Mouse (Mus musculus) large intestine, adult 2 months (tissue): Measurements from ENCODE around the gene Cabp7. TPM values are rescaled to one million over a fixed set of nuclear protein-coding genes. Genes with fewer than 3 reads are reported as not detected.
"Not testable (repeated sequence)": the region's sequence is repeated elsewhere in the genome, so short reads cannot be mapped to it uniquely, and the experiment has no call there.

Experiments
- DNase-seq: peaks from one replicate; pipeline ENCODE4 v3.0.0-alpha.2; 2012; ENCODE audit warnings: low read depth, low spot score
- WGBS: fragments of 180-500 bp; shearing (Covaris S2); methylation state at CpG from one replicate; pipeline ENCODE4 v1.1.7; 2018; 5-methylcytosine and 5-hydroxymethylcytosine counted together
- polyA plus RNA-seq: library from polyadenylated mRNA; depleted of rRNA; stranded (reverse); fragments of >200 nt; gene quantifications from 2 replicates; pipeline ENCODE4 v1.2.3, GENCODE M21; 2012; rRNA removed

Cabp7 gene
- polyA plus RNA-seq, 1 experiment, result not detected

DNA sequence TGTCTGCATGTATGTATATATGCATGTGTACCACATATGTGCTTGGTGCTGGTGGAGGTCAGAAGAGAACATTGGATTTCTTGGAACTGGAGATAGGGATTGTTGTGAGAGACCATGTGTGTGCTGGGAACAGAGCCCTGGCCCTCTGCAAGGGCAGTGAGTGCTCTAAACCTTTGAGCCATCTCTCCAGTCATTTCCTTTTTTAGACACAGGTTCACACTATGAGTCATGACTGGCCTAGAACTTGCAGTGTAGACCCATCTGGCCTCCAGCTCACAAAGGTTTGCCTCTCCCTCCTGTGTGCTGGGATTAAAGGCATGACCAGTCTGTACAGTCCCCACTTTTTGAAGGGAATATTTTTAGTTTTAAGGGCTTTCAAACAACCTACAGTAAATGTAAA is 33.8 kb downstream of the Cabp7 start:
- DNase-seq, result no peak

DNA sequence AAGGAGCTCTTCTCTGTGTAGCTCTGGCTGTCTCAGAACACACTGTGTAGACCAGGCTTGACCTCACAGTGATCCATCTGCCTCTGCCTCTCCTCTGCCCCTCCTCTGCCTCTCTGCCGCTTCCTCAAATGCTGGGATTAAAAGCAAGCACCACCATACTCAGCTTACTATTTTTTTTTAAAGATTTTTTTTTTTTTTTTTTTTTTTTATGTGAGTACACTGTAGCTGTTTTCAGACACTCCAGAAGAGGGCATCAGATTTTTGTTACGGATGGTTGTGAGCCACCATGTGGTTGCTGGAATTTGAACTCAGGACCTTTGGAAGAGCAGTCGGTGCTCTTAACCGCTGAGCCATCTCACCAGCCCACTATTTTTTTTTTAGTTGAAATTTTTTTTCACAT is 36.4 kb downstream of the Cabp7 start:
- not testable (repeated sequence) for DNase-seq
- 77% methylated on average over 4 of the region's 4 CpGs for WGBS

DNA sequence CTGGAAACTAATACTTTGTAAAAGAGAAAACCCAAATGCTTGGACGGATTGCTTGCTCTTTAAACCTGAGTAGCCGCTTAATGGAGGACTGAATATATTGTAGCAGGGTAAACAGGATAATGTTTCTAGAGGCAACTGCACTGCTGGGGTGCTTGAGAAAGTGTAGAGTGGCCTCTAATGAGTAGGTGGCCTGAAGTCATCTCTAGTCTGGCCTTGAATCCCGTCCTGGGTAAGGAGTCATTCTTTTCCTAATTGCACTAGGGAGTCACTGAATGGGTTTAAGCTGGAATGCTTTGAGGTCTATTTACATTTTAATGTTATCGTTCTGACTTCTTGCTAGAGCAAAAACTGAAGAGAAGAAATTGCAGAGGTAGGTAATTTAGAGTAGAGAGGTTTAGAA is 41.4 kb downstream of the Cabp7 start:
- WGBS, result 4% methylated on average over 4 of the region's 4 CpGs
- no peak for DNase-seq

DNA sequence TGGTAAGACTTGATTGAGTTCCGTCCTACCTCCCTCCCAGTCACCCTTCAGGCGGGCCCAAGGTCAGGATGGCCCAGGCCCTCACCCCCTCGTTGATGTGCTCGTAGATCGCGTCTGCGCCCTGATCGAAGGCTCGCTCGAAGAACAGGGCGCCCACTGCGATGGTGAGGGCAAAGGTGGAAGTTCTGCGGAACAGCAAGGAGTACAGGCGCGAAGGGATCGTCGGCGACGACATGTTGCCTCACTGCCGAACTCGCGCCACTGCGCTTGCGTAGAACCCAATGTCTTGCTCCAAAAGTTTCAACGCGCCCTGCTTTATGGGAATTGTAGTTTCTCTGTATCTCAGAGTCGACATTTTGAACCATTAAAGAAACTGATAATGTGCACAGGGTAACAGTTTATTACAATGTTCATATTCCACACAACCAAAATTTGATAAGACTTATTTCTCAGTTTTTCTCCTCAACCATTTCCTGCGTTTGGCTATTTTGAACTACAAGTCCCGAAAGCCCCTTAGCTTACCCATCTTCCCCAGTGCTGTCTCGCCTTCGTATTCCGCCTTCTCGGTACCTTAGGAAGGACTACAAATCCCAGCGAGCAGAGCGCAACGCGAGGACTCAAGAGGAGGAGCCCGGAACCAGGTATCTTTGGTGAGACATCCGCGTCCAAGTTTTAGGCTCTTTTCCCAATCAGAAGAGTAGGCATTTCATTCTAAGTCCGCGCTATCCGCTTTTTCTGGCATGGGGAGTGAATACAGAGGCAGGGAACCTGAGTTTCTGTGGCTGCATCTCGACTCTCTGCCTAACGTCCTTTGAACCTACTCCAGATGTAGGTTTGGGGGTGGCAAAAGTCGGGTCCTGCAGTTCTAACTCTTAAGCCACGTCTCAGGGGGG is 42.3 kb downstream of the Cabp7 start, which contains the start of the genes Uqcr10 and Zmat5:
Gene Uqcr10 (minus strand): TSS at position 271 of the 893 bp plus-strand sequence.
Gene Zmat5 (plus strand): TSS at position 607 of the 893 bp plus-strand sequence.
- WGBS, result under 1% methylated on average over 47 of the region's 47 CpGs
- DNase-seq, result peak; percentile 90

DNA sequence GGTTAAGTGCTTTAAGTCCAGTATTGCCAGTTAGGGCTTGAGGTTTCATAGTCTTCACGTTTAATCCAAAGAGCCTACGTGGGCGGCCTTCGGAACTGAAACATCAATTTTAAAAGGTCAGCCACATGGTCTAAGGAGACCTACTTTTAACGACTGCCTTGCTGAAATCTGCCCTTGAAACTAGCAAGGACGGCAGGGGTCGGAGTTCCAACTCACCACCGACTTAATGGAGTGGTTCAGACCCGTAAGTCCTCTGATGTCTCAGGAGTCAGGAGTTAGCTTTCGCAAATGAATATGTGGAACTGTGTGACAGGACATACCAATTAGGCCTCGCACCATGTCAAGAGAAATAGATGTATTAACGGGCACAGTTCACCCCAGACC is 42.9 kb downstream of the Cabp7 start:
- 1% methylated on average over 12 of the region's 12 CpGs for WGBS
- DNase-seq, result no peak

DNA sequence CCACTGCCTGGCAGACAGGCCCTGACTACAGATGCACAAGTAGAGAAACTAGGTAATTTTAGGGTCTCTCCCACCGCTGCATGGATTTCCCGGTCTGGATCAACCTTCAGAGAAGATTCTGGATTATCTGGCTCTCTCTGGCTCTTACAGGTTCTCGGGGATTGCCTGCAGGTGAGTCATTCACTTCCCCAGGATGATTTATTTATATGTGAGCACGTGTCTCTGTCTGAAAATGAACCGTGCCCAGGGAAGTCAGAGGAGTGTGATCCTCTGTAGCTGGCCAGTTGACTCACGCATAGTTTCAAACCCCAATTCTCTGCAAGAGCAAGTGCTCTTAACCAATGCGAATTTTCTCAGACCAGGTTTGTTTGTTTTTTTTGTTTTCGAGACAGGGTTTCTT is 45.9 kb downstream of the Cabp7 start:
- peak; percentile 47 for DNase-seq
- 33% methylated on average over 8 of the region's 8 CpGs for WGBS

DNA sequence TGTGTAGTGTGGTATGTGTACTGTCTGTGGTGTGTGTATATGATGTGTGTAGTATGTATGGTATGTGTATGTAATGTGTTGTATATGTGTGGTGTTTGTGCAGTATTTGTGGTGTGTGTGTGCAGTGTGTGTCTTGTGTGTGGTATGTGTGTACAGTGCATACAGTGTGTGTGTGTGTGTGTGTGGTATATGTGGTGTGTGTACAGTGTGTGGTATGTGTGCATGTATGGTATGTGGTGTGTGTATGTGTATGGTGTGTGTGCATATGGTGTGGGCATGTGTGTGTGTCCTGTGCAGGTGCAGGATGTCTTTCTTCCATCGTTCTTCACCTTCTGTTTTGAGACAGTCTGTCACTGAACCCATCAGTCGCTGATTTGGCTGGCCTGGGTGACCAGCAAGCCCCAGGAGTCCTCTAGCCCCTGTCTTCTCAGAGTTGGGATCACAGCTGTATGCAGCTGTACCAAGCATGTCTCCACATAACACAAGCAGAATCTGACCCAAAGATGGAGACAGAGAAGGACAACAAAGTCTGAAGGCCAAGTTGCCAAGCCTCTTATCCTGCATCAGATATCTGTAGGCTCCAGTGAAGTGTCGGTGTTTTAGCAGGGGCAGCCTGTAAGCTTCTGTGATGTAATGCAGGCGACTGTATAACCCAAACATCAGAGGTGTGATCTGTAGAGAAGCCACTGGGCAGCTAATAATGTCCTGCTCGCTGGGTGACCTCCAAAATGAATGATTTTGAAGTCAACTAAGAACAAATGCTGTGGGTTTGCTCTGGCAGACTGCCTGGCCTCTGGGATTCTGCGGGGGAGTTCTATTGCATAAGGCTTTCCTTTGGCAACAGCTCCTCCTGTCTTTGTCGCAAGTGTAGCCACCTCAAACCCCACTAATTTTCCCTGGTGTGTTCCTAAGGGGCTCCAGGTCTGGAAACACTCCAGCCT is 49.3 kb downstream of the Cabp7 start:
- no peak for DNase-seq
- 32% methylated on average over 7 of the region's 7 CpGs for WGBS

DNA sequence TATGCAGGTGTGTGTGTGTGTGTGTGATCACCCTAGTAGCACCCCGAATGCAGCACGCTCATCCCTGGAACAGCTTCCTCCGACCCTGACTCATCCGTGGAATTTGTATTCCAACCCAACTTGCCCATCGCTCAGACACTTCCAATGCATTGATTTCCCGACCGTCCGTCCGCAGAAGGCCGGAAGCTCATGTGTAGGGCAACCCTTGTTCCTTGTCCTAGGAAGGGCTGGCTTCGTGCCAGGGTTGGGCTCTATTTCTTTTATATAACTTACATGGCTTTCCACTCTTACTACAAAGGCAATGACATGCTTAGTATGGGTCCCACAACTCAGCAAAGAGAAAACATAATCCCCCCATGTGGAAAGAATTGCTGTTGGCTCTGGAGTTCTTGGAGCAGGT is 54.4 kb downstream of the Cabp7 start:
- 64% methylated on average over 11 of the region's 11 CpGs for WGBS
- no peak for DNase-seq

DNA sequence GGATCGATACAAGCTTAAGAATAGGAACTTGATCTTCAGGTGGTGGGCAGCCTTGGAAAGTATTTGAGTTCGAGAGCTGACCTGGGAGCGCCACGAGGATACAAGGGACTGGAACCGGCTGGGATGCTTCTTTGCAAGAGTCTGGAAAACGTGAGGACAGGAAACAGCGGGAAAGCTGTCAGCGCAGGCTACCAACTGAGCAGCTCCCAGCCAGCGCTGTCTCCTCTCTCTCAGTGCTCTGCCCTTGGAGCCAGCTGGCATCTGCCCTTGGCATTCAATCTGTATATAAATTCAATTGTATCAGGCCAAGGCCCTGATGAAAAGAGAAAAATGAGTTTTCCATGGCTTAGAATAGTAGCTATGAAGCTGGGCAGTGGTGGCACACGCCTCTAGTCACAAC is 55.4 kb downstream of the Cabp7 start:
- DNase-seq, result no peak
- WGBS, result 75% methylated on average over 10 of the region's 10 CpGs

DNA sequence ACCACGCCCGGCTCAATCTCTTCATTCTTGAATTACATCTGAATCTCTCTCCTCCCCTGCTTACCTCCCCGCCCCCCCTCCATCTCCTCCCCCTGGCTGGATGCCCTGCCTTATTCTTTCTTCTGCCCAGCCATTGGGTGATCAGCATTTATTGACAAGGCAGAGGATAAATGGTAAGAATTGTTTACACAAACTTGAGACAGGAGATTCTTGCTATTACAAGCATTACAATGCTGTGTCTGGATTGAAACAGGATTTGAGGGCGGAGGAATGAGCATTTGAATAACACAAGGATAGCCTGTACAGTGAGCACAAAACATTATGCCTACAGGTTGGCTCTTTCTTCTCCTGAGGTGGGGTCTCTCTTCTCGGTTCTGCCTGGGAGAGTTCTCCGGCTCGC is 56.2 kb downstream of the Cabp7 start:
- DNase-seq, result no peak
- 80% methylated on average over 7 of the region's 7 CpGs for WGBS

DNA sequence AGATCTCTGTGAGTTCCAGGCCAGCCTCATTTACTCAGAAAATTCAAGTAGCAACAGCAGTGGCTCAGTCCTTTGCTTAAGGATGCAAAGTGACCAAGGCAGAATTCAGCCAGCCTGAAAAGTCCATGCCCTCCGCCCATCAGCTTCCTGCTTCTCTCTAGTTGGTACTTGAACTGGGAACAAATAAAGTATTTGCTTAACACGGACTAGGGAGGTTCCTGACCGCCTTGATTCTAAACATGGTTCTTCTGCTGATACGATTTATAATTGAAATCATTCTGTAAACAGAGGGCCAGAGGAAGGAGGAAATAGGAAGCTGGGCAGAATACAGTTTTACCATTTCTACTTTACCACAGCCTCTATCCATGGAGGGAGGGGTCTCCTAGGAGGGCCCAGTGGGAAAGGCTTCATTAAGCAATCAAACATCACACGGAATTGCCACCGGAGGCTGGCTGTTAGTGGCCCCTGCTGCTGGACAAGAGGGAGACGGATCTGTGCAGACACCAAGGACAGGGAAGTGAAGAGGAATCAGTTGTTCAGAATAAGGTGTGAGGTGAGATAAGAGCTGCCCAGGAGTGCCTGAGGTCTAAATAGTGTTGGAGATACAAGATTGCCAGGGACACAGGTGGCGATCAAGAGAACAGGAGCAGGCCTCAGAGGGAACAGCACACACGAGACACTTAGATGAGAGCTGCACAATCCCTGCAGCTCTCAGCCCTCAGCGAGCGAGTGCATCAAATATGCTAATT is 57.8 kb downstream of the Cabp7 start:
- WGBS, result 24% methylated on average over 11 of the region's 11 CpGs
- DNase-seq, result no peak

DNA sequence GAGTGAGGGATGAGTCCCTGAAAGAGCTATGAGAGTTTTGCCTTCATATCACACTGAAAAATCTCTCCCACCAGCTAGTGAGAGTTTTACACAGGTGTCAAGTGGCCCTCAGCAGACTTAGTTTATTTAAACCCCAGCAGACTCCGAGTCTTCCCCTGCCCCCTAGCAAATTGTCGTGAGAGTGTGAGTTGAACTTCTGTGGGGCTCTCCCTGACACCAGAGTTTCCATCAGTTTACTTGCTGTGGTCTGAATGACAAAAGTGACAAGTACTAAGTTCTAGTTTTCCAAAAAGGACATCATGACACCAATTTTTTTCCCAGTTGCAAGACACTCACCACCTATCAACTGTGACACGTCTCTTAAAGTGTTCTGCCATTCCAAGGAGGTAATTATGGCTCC is 58.7 kb downstream of the Cabp7 start:
- WGBS, result 28% methylated on average over 3 of the region's 3 CpGs
- no peak for DNase-seq

DNA sequence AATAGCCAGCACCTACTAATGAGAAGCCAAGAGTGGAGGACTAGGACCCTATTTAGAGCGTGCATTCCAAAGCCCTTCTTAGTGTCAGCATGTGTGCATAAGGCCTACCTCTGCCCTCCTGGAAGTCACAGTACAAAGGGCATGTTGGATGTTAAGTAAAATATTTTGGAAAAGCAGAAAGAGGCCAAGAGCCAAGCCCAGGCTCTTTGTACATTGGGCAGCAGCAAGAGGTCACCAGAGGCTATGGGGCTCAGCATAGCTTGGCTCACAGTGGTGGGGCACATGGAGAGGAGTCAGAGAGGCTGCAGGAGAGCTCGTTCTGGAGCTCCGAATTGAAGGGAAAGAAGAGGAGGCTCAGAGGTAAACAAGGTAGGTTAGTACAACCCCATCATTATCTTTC is 59.6 kb downstream of the Cabp7 start:
- 33% methylated on average over 3 of the region's 3 CpGs for WGBS
- no peak for DNase-seq

Other genes starting within 250 kb of the Cabp7 start
- gene Mtmr3, start 151.9 kb downstream of the Cabp7 start, polyA plus RNA-seq, result 18.1 and 25.1 TPM in 2 replicates
- not detected in 2 replicates for gene Gm11032, start 126.7 kb downstream of the Cabp7 start, polyA plus RNA-seq
- gene Ascc2, start 109.0 kb downstream of the Cabp7 start, polyA plus RNA-seq, result 16.8 and 22.7 TPM in 2 replicates
- 1,330 and 1,518 TPM in 2 replicates for gene Uqcr10, start 42.4 kb downstream of the Cabp7 start, polyA plus RNA-seq
- gene Zmat5, start 42.1 kb downstream of the Cabp7 start, polyA plus RNA-seq, result 51.7 and 52.4 TPM in 2 replicates
- 35.6 and 53.5 TPM in 2 replicates for gene Nf2, start 102.8 kb upstream of the Cabp7 start, polyA plus RNA-seq
- 26.4 and 70.0 TPM in 2 replicates for gene Nipsnap1, start 127.2 kb upstream of the Cabp7 start, polyA plus RNA-seq
- gene Thoc5, start 148.5 kb upstream of the Cabp7 start, polyA plus RNA-seq, result 22.3 and 24.6 TPM in 2 replicates
- gene Nefh, start 201.3 kb upstream of the Cabp7 start, polyA plus RNA-seq, result 0.12 and 0.24 TPM in 2 replicates
- gene Ap1b1, start 240.0 kb upstream of the Cabp7 start, polyA plus RNA-seq, result 76.6 and 116 TPM in 2 replicates